Mouse (Mus musculus) ES-E14 (cell line): ENCODE results near the gene Tnfrsf13b. TPM values are rescaled to one million over a fixed set of nuclear protein-coding genes. Genes with fewer than 3 reads are reported as not detected.

Source experiments
- DNase-seq: peaks from one replicate; pipeline ENCODE4 v3.0.0-alpha.2; 2013; ENCODE audit warnings: low read depth, low spot score
- H3K27ac ChIP-seq: 2 replicates; pipeline ENCODE4 v1.5.1; 2012; ENCODE audit warnings: low read depth, mild to moderate bottlenecking, low read length, moderate library complexity, mixed read lengths; ENCODE audit not compliant: poor library complexity, insufficient read depth, severe bottlenecking
- H3K36me3 ChIP-seq: 2 replicates; pipeline ENCODE4 v1.6.1; 2012; ENCODE audit warnings: mild to moderate bottlenecking, low read length, moderate library complexity, mixed read lengths; ENCODE audit not compliant: control insufficient read depth, poor library complexity, insufficient read depth, severe bottlenecking
- H3K4me1 ChIP-seq, 2 experiments: fragments of 150-350 bp in 1 of 2; sonication (generic) in 1 of 2; 2 replicates each; pipeline ENCODE4 v1.6.1; 2012; ENCODE audit warnings: low read length in 2 of 2, mild to moderate bottlenecking in 1 of 2, mixed read lengths in 1 of 2; ENCODE audit not compliant: control insufficient read depth in 2 of 2, insufficient read depth in 2 of 2, poor library complexity in 1 of 2
- H3K4me3 ChIP-seq, 2 experiments: fragments of 150-350 bp in 1 of 2; sonication (generic) in 1 of 2; 2 replicates each; pipeline ENCODE4 v1.5.1; 2012; ENCODE audit warnings: low read length in 2 of 2, low read depth in 1 of 2, mild to moderate bottlenecking in 1 of 2, mixed read lengths in 1 of 2; ENCODE audit not compliant: insufficient read depth in 1 of 2, poor library complexity in 1 of 2, severe bottlenecking in 1 of 2
- H3K9ac ChIP-seq: 2 replicates; pipeline ENCODE4 v1.6.1; 2012; ENCODE audit warnings: low read depth, mild to moderate bottlenecking, low read length, mixed read lengths; ENCODE audit not compliant: poor library complexity, insufficient read depth, severe bottlenecking
- H3K9me3 ChIP-seq: fragments of 150-350 bp; sonication (generic); 2 replicates; pipeline ENCODE4 v1.6.1; 2012; ENCODE audit warnings: low read depth, mild to moderate bottlenecking, low read length; ENCODE audit not compliant: control insufficient read depth, insufficient read depth
- CHD2 ChIP-seq: IDR thresholded peaks from 2 replicates; pipeline ENCODE4 v1.6.1; 2014; ENCODE audit warnings: mild to moderate bottlenecking, low read depth, low read length, inconsistent platforms
- HCFC1 ChIP-seq: IDR thresholded peaks from 2 replicates; pipeline ENCODE4 v1.6.1; 2012; ENCODE audit warnings: low read length, inconsistent platforms, borderline replicate concordance; ENCODE audit not compliant: insufficient read depth
- MAFK ChIP-seq: IDR thresholded peaks from 2 replicates; pipeline ENCODE4 v1.6.1; 2014; ENCODE audit warnings: mild to moderate bottlenecking, low read depth, low read length, inconsistent platforms; ENCODE audit not compliant: insufficient read depth
- ZC3H11A ChIP-seq: IDR thresholded peaks from 2 replicates; pipeline ENCODE4 v1.6.1; 2012; ENCODE audit warnings: low read depth, mild to moderate bottlenecking, inconsistent platforms, low read length, borderline replicate concordance
- ZNF384 ChIP-seq: IDR thresholded peaks from 2 replicates; pipeline ENCODE4 v1.6.1; 2012; ENCODE audit warnings: low read depth, low read length, inconsistent platforms
- in situ Hi-C, 2 experiments: fragments of 600-800 bp; cut with MboI; formaldehyde crosslinking; loops; one replicate each; pipeline ENCODE4 v1.15.1; 2025; ENCODE audit warnings: low sequenced_read_pairs in 2 of 2, inconsistent platforms in 1 of 2; ENCODE audit not compliant: unreplicated experiment in 2 of 2
- total RNA-seq: library from RNA; depleted of rRNA; stranded (reverse); fragments of 300-350 nt; gene quantifications from 2 replicates; pipeline ENCODE4 v1.2.3, GENCODE M21; 2012

Gene Tnfrsf13b
- total RNA-seq, 1 experiment = 2.3 TPM

DNA sequence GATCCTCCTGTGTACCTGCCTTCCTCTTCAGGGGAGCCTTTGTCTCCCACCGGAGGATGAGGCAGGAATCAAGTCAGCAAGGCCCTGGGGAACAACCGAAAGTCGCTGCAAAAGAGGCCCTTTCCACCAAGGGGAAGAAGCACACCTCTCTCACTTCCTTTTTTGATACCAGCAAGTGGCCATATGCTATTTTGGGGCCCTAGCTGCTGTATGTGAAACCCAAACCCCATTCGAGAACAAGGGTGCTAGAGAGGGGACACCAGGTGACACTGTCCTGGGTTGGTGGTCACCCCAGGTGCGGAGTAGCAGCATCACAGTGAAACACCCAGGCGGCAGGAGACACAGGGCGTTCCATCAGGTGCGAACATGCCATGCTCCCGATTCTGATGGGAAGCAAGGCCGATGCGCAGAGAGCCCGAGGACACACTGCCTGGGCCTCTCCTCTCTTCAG lies 17.6 kb upstream of the Tnfrsf13b start:
- no peaks in the 10 kb centered on the region for H3K36me3 ChIP-seq
- H3K4me3 ChIP-seq = no peak overlapping the region
- peaks cover 5 to 14% of the 10 kb centered on the region in 2 experiments; a peak in 3 of 4 replicates for H3K4me1 ChIP-seq
- in situ Hi-C loops = no loop called here
- DNase-seq = no peak
- no peak overlapping the region for H3K27ac ChIP-seq
- no peak overlapping the region for H3K9ac ChIP-seq
- no peaks in the 10 kb centered on the region for H3K9me3 ChIP-seq
- TF ChIP-seq ZC3H11A = no peak
- no peak for TF ChIP-seq CHD2
- TF ChIP-seq MAFK = no peak
- TF ChIP-seq HCFC1 = no peak
- no peak for TF ChIP-seq ZNF384

DNA sequence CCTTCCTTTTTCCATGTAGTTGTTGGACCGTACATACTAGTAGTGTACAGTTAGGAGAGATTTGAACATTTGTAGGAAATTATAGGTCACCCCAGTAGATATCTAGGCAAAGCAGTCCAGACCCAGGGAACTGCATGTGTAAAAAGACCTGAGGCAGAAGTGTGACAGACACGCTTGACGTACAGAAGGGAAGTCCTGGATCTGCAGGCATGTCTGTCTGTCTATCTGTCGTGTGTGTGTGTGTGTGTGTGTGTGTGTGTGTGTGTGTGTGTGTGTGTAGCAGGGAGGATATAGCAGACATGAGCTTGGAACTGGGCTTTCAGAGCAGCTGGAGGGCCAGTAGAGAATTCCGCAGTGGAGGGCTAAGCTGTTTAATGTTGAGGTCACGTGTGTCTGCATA lies 16.8 kb upstream of the Tnfrsf13b start:
- no peak overlapping the region for H3K27ac ChIP-seq
- H3K36me3 ChIP-seq = no peaks in the 10 kb centered on the region
- no peak overlapping the region for H3K4me3 ChIP-seq
- peaks cover 5 to 11% of the 10 kb centered on the region in 2 experiments; a peak in 3 of 4 replicates for H3K4me1 ChIP-seq
- TF ChIP-seq ZC3H11A = no peak
- no peaks in the 10 kb centered on the region for H3K9me3 ChIP-seq
- in situ Hi-C loops = no loop called here
- DNase-seq = no peak
- H3K9ac ChIP-seq = no peak overlapping the region

DNA sequence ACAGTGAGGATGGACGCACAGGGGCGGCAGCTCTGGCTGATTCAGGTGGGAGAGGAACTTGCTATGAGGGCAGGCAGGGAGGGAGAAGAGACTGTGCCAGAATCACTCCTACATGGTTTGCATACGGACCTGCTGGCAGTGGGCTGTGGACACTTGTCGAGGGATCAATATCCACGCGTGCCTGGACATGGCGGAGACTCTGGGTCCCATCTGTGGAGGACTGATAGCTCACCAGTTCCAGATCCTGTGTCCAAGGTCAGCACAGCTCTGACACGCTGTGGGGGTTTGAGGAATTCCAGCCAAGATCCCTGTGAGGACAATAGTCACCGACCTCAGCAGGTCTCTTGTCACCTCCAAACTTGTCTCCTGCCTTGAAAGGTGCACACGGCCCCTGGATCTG lies 16.4 kb upstream of the Tnfrsf13b start:
- TF ChIP-seq CHD2 (no peak), HCFC1 (no peak), MAFK (no peak), ZNF384 (no peak), ZC3H11A (no peak)
- H3K9ac ChIP-seq = no peak overlapping the region
- H3K4me3 ChIP-seq = no peak overlapping the region
- no peak for DNase-seq
- in situ Hi-C loops = no loop called here
- H3K9me3 ChIP-seq = no peaks in the 10 kb centered on the region
- no peaks in the 10 kb centered on the region for H3K36me3 ChIP-seq
- H3K4me1 ChIP-seq = peaks cover 5 to 8% of the 10 kb centered on the region in 2 experiments; a peak in 3 of 4 replicates
- H3K27ac ChIP-seq = no peak overlapping the region

DNA sequence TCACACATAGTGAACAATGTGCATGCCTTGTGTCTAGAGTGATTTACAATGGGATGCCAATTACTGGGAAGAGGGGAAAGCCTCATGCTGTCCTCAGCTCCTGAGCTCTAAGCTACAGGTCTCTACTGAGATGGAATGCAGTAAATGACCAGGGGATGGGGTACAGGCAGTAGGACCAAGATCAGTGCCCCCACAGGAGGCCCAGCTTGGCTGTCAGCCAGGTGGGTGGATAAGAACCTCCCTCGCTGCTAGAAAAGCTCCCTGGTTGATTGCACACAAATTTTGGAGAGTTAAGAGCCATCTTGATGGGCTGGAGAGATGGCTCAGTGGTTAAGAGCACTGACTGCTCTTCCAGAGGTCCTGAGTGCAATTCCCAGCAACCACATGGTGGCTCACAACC lies 15.6 kb upstream of the Tnfrsf13b start:
- Histone ChIP-seq H3K27ac (no peak overlapping the region), H3K4me1 (peaks cover 5% of the 10 kb centered on the region in 2 experiments; a peak in 3 of 4 replicates), H3K36me3 (no peaks in the 10 kb centered on the region), H3K9ac (no peak overlapping the region), H3K9me3 (no peaks in the 10 kb centered on the region), H3K4me3 (no peak overlapping the region)
- no peak for DNase-seq
- in situ Hi-C loops = no loop called here
- TF ChIP-seq ZNF384 (no peak), ZC3H11A (no peak), HCFC1 (no peak), MAFK (no peak), CHD2 (no peak)

DNA sequence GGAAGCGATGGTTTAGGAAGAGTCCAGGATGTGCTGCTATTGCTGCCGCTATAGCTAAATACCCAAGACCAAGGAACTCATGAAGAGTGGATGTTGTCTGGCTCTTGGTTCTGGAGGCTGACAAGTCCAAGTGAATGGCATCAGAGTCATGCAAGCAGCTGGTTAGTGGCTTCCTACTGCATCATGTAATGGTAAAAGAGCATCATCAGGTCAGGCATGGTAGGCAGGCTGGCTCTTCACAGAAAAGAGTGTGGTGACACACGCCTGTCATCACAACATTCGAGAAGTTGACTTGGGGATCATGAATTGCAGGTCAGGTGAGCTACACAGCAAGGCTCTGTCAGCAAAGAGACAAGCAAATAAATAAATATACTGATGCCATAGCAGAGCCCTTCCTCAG lies 15.1 kb upstream of the Tnfrsf13b start:
- in situ Hi-C loops = no loop called here
- TF ChIP-seq ZC3H11A = no peak
- TF ChIP-seq HCFC1 = no peak
- no peak for TF ChIP-seq ZNF384
- no peak for TF ChIP-seq MAFK
- no peak for TF ChIP-seq CHD2

More for the DNA sequence above, 15.1 kb upstream of the Tnfrsf13b start:
- no peak overlapping the region for H3K4me3 ChIP-seq
- no peak overlapping the region for H3K9ac ChIP-seq
- H3K4me1 ChIP-seq = peaks cover 0 to 5% of the 10 kb centered on the region in 2 experiments; a peak in 1 of 4 replicates
- no peaks in the 10 kb centered on the region for H3K36me3 ChIP-seq
- H3K27ac ChIP-seq = no peak overlapping the region
- no peaks in the 10 kb centered on the region for H3K9me3 ChIP-seq
- no peak for DNase-seq
